Mouse (Mus musculus) embryonic fibroblast, embryonic 13.5 days (primary cell): ENCODE results near the gene Mepe.

Experiments used
- CTCF ChIP-seq: IDR thresholded peaks from 2 replicates; pipeline ENCODE4 v1.5.1; 2011; ENCODE audit warnings: mild to moderate bottlenecking, control low read depth, low read length, moderate library complexity, borderline replicate concordance; ENCODE audit not compliant: insufficient read depth
- POLR2A ChIP-seq: IDR thresholded peaks from 2 replicates; pipeline ENCODE4 v1.6.1; 2011; ENCODE audit warnings: low read depth, mild to moderate bottlenecking, control low read depth, low read length, moderate library complexity

- TF ChIP-seq POLR2A, result no peak
- no peak for TF ChIP-seq CTCF
Observed at GRCm38 (mm10) chr5:104333643-104334042, 8.5 kb downstream of the Mepe start.
